Mouse (Mus musculus) kidney, adult 2 months (tissue): Measurements from ENCODE around the gene Scarb2.

Experiments used
- CTCF ChIP-seq: fragments of 200-500 bp; conservative IDR thresholded peaks from 2 replicates; pipeline ENCODE4 v1.5.1; 2011; ENCODE audit warnings: low read depth, mild to moderate bottlenecking, control low read depth, low read length, moderate library complexity, mixed read lengths; ENCODE audit not compliant: insufficient read depth, insufficient read length
- POLR2A ChIP-seq: fragments of 200-500 bp; IDR thresholded peaks from one replicate; pipeline ENCODE4 v1.6.1; 2011; ENCODE audit warnings: low read depth, low read length, control low read depth

DNA sequence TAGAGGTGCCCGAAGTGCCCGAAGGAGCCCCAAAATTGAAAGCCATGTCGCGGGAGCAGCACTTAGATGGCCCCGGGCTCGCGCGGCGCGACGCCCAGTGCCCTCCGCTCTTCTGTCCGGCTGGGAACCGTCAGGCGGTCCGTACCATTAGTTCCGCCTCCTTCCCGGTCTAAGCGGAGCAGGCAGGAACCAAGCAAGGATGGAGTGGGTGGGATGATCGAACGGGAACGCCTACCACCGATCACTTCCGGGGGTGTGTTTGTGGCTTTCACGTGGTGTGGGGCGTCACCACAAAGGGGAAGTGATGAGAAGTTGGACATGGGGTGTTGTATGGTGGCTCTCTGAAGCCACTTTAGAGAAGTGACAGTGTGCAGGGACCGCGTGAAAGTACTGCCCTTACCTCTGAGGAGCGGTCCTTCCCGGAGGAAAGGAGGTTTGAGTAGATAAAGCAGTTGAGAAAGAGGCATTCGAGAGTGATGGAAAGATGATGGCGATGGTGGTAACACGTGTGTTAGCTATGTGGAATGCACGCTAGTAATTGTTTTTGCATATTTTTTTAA, 71.5 kb downstream of the Scarb2 start, which contains the start of gene Nup54:
- TF ChIP-seq POLR2A (peak; percentile 40), CTCF (0 out of 2 replicates have a peak, but pooled peaks have one; percentile 2)
